Mouse (Mus musculus): ENCODE measurements around the gene Arl13b. TPM values are rescaled to one million over a fixed set of nuclear protein-coding genes. Genes with fewer than 3 reads are reported as not detected.
A peak's percentile ranks its signal among the peaks of the same experiment; 100 is the strongest.

Arl13b gene
- total and polyA plus RNA-seq, 3 experiments, result 1.4 to 8.1 (median 7.5) TPM

- Histone ChIP-seq H3K79me2 (replicated peaks; ENCODE audit: control insufficient read depth, insufficient read depth, low read length) (no peaks in the 10 kb centered on the region), H3K36me3 (ENCODE audit: control insufficient read depth, insufficient read depth, low read length) (no peaks in the 10 kb centered on the region), H3K27ac (peak overlapping the region; percentile 33; the same call in 1 of the 2 replicates), H3K4me1 (ENCODE audit: control insufficient read depth, insufficient read depth, low read length) (peaks cover 3% of the 10 kb centered on the region; the same call in 1 of the 2 replicates), H3K9ac (ENCODE audit: low read depth, low read length) (no peak overlapping the region), H3K4me3 (no peak overlapping the region), H3K27me3 (ENCODE audit: control insufficient read depth, insufficient read depth, low read length) (no peaks in the 10 kb centered on the region)
- intact Hi-C loops (cut with DNase I), result no loop called here
- DNase-seq, result no peak
- WGBS, result 44% methylated on average over 2 of the region's 2 CpGs
- TF ChIP-seq POLR2A (IDR thresholded peaks at IDR 0.05; ENCODE audit: insufficient read depth, low read depth, low read length) (no peak), CTCF (IDR thresholded peaks at IDR 0.05) (no peak), EP300 (IDR thresholded peaks at IDR 0.05; ENCODE audit: insufficient read depth, low read depth, low read length) (no peak)
Measured at GRCm38 (mm10) chr16:62832027-62832426, 14.8 kb downstream of the Arl13b start.

GRCm38 (mm10) chr16:62826156-62827001 lies 20.5 kb downstream of the Arl13b start:
- H3K4me1 ChIP-seq (ENCODE audit: control insufficient read depth, insufficient read depth, low read length), result no peaks in the 10 kb centered on the region
- no peaks in the 10 kb centered on the region for H3K27me3 ChIP-seq (ENCODE audit: control insufficient read depth, insufficient read depth, low read length)
- no peak overlapping the region for H3K27ac ChIP-seq
- TF ChIP-seq POLR2A (IDR thresholded peaks at IDR 0.05; ENCODE audit: insufficient read depth, low read depth, low read length) (no peak), EP300 (IDR thresholded peaks at IDR 0.05; ENCODE audit: insufficient read depth, low read depth, low read length) (no peak), CTCF (IDR thresholded peaks at IDR 0.05) (peak; percentile 91)
- no peak overlapping the region for H3K9ac ChIP-seq (ENCODE audit: low read depth, low read length)
- intact Hi-C loops (cut with DNase I), result loop anchor here (2.0 kb wide), 1 partner anchor 44 kb away; no protein-coding TSS in a partner anchor
- DNase-seq, result no peak
- 62% methylated on average over 12 of the region's 12 CpGs for WGBS
- no peak overlapping the region for H3K4me3 ChIP-seq
- H3K36me3 ChIP-seq (ENCODE audit: control insufficient read depth, insufficient read depth, low read length), result no peaks in the 10 kb centered on the region
- H3K79me2 ChIP-seq (replicated peaks; ENCODE audit: control insufficient read depth, insufficient read depth, low read length), result no peaks in the 10 kb centered on the region

- H3K4me1 ChIP-seq (ENCODE audit: control insufficient read depth, insufficient read depth, low read length), result no peaks in the 10 kb centered on the region
- intact Hi-C loops (cut with DNase I), result no loop called here
- H3K9ac ChIP-seq (ENCODE audit: low read depth, low read length), result no peak overlapping the region
- DNase-seq, result no peak
- 95% methylated on average over 6 of the region's 6 CpGs for WGBS
- no peak overlapping the region for H3K27ac ChIP-seq
- no peaks in the 10 kb centered on the region for H3K27me3 ChIP-seq (ENCODE audit: control insufficient read depth, insufficient read depth, low read length)
- no peaks in the 10 kb centered on the region for H3K79me2 ChIP-seq (replicated peaks; ENCODE audit: control insufficient read depth, insufficient read depth, low read length)
- no peaks in the 10 kb centered on the region for H3K36me3 ChIP-seq (ENCODE audit: control insufficient read depth, insufficient read depth, low read length)
- no peak overlapping the region for H3K4me3 ChIP-seq
- TF ChIP-seq CTCF (IDR thresholded peaks at IDR 0.05) (no peak), EP300 (IDR thresholded peaks at IDR 0.05; ENCODE audit: insufficient read depth, low read depth, low read length) (no peak), POLR2A (IDR thresholded peaks at IDR 0.05; ENCODE audit: insufficient read depth, low read depth, low read length) (no peak)
Measured at GRCm38 (mm10) chr16:62822472-62822871, 24.4 kb downstream of the Arl13b start.

- Histone ChIP-seq H3K27me3 (ENCODE audit: control insufficient read depth, insufficient read depth, low read length) (no peaks in the 10 kb centered on the region), H3K27ac (no peak within 1 kb of the TSS), H3K4me3 (no peak within 1 kb of the TSS), H3K36me3 (ENCODE audit: control insufficient read depth, insufficient read depth, low read length) (no peaks in the 10 kb centered on the region), H3K79me2 (replicated peaks; ENCODE audit: control insufficient read depth, insufficient read depth, low read length) (no peaks in the 10 kb centered on the region), H3K9ac (ENCODE audit: low read depth, low read length) (no peak within 1 kb of the TSS), H3K4me1 (ENCODE audit: control insufficient read depth, insufficient read depth, low read length) (no peaks in the 10 kb centered on the region)
- TF ChIP-seq POLR2A (IDR thresholded peaks at IDR 0.05; ENCODE audit: insufficient read depth, low read depth, low read length) (no peak), CTCF (IDR thresholded peaks at IDR 0.05) (no peak), EP300 (IDR thresholded peaks at IDR 0.05; ENCODE audit: insufficient read depth, low read depth, low read length) (no peak)
- 76% methylated on average over 5 of the region's 5 CpGs for WGBS
- DNase-seq, result no peak
- intact Hi-C loops (cut with DNase I), result no loop called here
Measured at GRCm38 (mm10) chr16:62814491-62814890, 32.3 kb downstream of the Arl13b start, which contains the start of gene Stx19. TSS of gene Stx19 (plus strand) at chr16:62814676.

GRCm38 (mm10) chr16:62813790-62814189 lies 33.0 kb downstream of the Arl13b start:
- DNase-seq, result no peak
- WGBS, result 85% methylated on average over 5 of the region's 5 CpGs
- H3K79me2 ChIP-seq (replicated peaks; ENCODE audit: control insufficient read depth, insufficient read depth, low read length), result no peaks in the 10 kb centered on the region
- no peaks in the 10 kb centered on the region for H3K4me1 ChIP-seq (ENCODE audit: control insufficient read depth, insufficient read depth, low read length)
- H3K4me3 ChIP-seq, result no peak overlapping the region
- H3K9ac ChIP-seq (ENCODE audit: low read depth, low read length), result no peak overlapping the region
- no peak for TF ChIP-seq EP300 (IDR thresholded peaks at IDR 0.05; ENCODE audit: insufficient read depth, low read depth, low read length)
- no peak for TF ChIP-seq POLR2A (IDR thresholded peaks at IDR 0.05; ENCODE audit: insufficient read depth, low read depth, low read length)
- TF ChIP-seq CTCF (IDR thresholded peaks at IDR 0.05), result no peak
- no peaks in the 10 kb centered on the region for H3K36me3 ChIP-seq (ENCODE audit: control insufficient read depth, insufficient read depth, low read length)
- intact Hi-C loops (cut with DNase I), result no loop called here
- no peak overlapping the region for H3K27ac ChIP-seq
- no peaks in the 10 kb centered on the region for H3K27me3 ChIP-seq (ENCODE audit: control insufficient read depth, insufficient read depth, low read length)

GRCm38 (mm10) chr16:62810855-62811254 lies 36.0 kb downstream of the Arl13b start:
- DNase-seq, result no peak
- no peak overlapping the region for H3K4me3 ChIP-seq
- WGBS, result 85% methylated on average over 4 of the region's 4 CpGs
- peaks cover 2% of the 10 kb centered on the region; the same call in 1 of the 2 replicates for H3K4me1 ChIP-seq (ENCODE audit: control insufficient read depth, insufficient read depth, low read length)
- TF ChIP-seq EP300 (IDR thresholded peaks at IDR 0.05; ENCODE audit: insufficient read depth, low read depth, low read length), result no peak
- no peak for TF ChIP-seq POLR2A (IDR thresholded peaks at IDR 0.05; ENCODE audit: insufficient read depth, low read depth, low read length)
- intact Hi-C loops (cut with DNase I), result no loop called here
- H3K79me2 ChIP-seq (replicated peaks; ENCODE audit: control insufficient read depth, insufficient read depth, low read length), result no peaks in the 10 kb centered on the region
- H3K27me3 ChIP-seq (ENCODE audit: control insufficient read depth, insufficient read depth, low read length), result no peaks in the 10 kb centered on the region
- H3K36me3 ChIP-seq (ENCODE audit: control insufficient read depth, insufficient read depth, low read length), result no peaks in the 10 kb centered on the region
- no peak overlapping the region for H3K27ac ChIP-seq
- no peak overlapping the region for H3K9ac ChIP-seq (ENCODE audit: low read depth, low read length)

Measured in heart, adult 2 months (tissue).